In the genomic region with DNA sequence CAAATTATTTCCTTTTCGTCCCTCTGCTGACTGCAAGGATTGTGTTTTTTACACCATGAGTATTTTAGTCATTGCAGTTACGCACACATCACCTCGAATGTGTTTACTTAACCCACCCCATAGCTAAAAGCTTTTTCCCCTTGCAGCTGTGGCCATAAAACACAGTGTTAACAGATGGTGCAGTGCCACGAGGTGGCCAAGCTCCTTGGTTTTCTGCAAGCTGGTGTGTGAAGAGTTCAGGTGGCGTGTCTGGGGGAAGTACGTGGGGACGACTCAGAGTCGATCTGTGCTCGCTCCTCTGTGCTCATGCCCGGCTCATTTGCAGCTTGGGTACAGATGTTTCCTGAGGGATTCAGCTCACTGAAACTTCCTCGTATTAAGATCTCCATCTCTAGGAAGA, we compare ENCODE assay signal across 19 mouse cellular contexts. TPM values are rescaled to one million over a fixed set of nuclear protein-coding genes. Genes with fewer than 3 reads are reported as not detected.
A peak's percentile ranks its signal among the peaks of the same experiment; 100 is the strongest.
DNase-seq lines count a peak whose midpoint lies in the region; ATAC-seq and TF ChIP-seq lines count a peak whose summit lies in the region.
"Had no signal": no experiment of that assay in that cellular context is flagged by ENCODE, and none has a peak within 500 bp of the region (broad histone marks: within the 10 kb centered on the region; RNA-seq: fewer than 3 reads in every experiment).

No protein-coding gene starts in this region.

- TF ChIP-seq CTCF in kidney, adult 2 months (conservative IDR thresholded peaks at IDR 0.05; ENCODE audit: insufficient read depth, insufficient read length, low read depth, low read length): no peak

- H3K4me3 ChIP-seq in kidney, embryonic 14.5 days (ENCODE audit: low read length): no peak overlapping the region
- no peak overlapping the region for H3K4me3 ChIP-seq in kidney, adult 2 months (ENCODE audit: insufficient read depth, low read depth, low read length)
- no peak overlapping the region for H3K4me3 ChIP-seq in intestine, embryonic 14.5 days (ENCODE audit: low read depth, low read length)
- H3K4me3 ChIP-seq in limb, embryonic 14.5 days (replicated peaks; ENCODE audit: low read length): no peak overlapping the region
- H3K4me3 ChIP-seq: forebrain, embryonic 13.5 days; liver, embryonic 13.5 days; lung, embryonic 15.5 days; midbrain, embryonic 15.5 days had no signal

- no peak overlapping the region for H3K9ac ChIP-seq in kidney, embryonic 14.5 days (ENCODE audit: low read depth, low read length)
- H3K9ac ChIP-seq in intestine, embryonic 14.5 days (ENCODE audit: low read length): no peak overlapping the region
- no peak overlapping the region for H3K9ac ChIP-seq in limb, embryonic 14.5 days (ENCODE audit: low read depth, low read length, severe bottlenecking)
- H3K9ac ChIP-seq: forebrain, embryonic 13.5 days; liver, embryonic 13.5 days; lung, embryonic 15.5 days; midbrain, embryonic 15.5 days had no signal

- no peaks in the 10 kb centered on the region for H3K9me3 ChIP-seq in kidney, embryonic 14.5 days (ENCODE audit: control insufficient read depth, low read length)
- H3K9me3 ChIP-seq in intestine, embryonic 14.5 days (ENCODE audit: control insufficient read depth, low read length): no peaks in the 10 kb centered on the region
- no peaks in the 10 kb centered on the region for H3K9me3 ChIP-seq in limb, embryonic 14.5 days (ENCODE audit: control insufficient read depth, low read length)
- H3K9me3 ChIP-seq: forebrain, embryonic 13.5 days; liver, embryonic 13.5 days; lung, embryonic 15.5 days; midbrain, embryonic 15.5 days had no signal

- no peaks in the 10 kb centered on the region for H3K27me3 ChIP-seq in kidney, embryonic 14.5 days (ENCODE audit: control insufficient read depth, insufficient read depth, low read length)
- H3K27me3 ChIP-seq in kidney, adult 2 months (replicated peaks; ENCODE audit: control insufficient read depth, insufficient read depth, low read length): no peaks in the 10 kb centered on the region
- no peaks in the 10 kb centered on the region for H3K27me3 ChIP-seq in intestine, embryonic 14.5 days (replicated peaks; ENCODE audit: control insufficient read depth, insufficient read depth, low read length)
- no peaks in the 10 kb centered on the region for H3K27me3 ChIP-seq in limb, embryonic 14.5 days (ENCODE audit: control insufficient read depth, insufficient read depth, low read length)
- H3K27me3 ChIP-seq: forebrain, embryonic 13.5 days; liver, embryonic 13.5 days; lung, embryonic 15.5 days; midbrain, embryonic 15.5 days had no signal

- H3K36me3 ChIP-seq in kidney, embryonic 14.5 days (ENCODE audit: control insufficient read depth, insufficient read depth, low read length): no peaks in the 10 kb centered on the region
- H3K36me3 ChIP-seq in kidney, adult 2 months (ENCODE audit: control insufficient read depth, insufficient read depth, low read length): no peaks in the 10 kb centered on the region
- no peaks in the 10 kb centered on the region for H3K36me3 ChIP-seq in intestine, embryonic 14.5 days (ENCODE audit: control insufficient read depth, insufficient read depth, low read length)
- no peaks in the 10 kb centered on the region for H3K36me3 ChIP-seq in limb, embryonic 14.5 days (ENCODE audit: control insufficient read depth, insufficient read depth, low read length)
- H3K36me3 ChIP-seq: liver, embryonic 13.5 days; lung, embryonic 15.5 days; midbrain, embryonic 15.5 days had no signal

- ATAC-seq in kidney, embryonic 14.5 days (ENCODE audit: low FRiP score, low TSS enrichment): no peak
- ATAC-seq in intestine, embryonic 14.5 days (replicated peaks; ENCODE audit: low FRiP score, low TSS enrichment, low read depth): no peak
- peak; percentile 63; the same call in 1 of the 2 replicates for ATAC-seq in limb, embryonic 14.5 days (ENCODE audit: low FRiP score, low read depth)
- ATAC-seq: forebrain, embryonic 13.5 days; hindbrain, embryonic 16.5 days; midbrain, embryonic 15.5 days had no signal

- 9% methylated on average over 11 of the region's 11 CpGs for WGBS in kidney, embryonic 14.5 days
- 13% methylated on average over 11 of the region's 11 CpGs for WGBS in kidney, adult 2 months
- 16% methylated on average over 11 of the region's 11 CpGs for WGBS in intestine, embryonic 14.5 days
- 10% methylated on average over 11 of the region's 11 CpGs for WGBS in limb, embryonic 14.5 days

- no peak overlapping the region for H3K27ac ChIP-seq in kidney, embryonic 14.5 days (ENCODE audit: low read depth, low read length)
- no peak overlapping the region for H3K27ac ChIP-seq in kidney, adult 2 months (ENCODE audit: insufficient read depth, low read depth, low read length)
- no peak overlapping the region for H3K27ac ChIP-seq in intestine, embryonic 14.5 days (ENCODE audit: low read depth)
- no peak overlapping the region for H3K27ac ChIP-seq in limb, embryonic 14.5 days (replicated peaks; ENCODE audit: low read depth, low read length)
- H3K27ac ChIP-seq: forebrain, embryonic 13.5 days; liver, embryonic 13.5 days; lung, embryonic 15.5 days; midbrain, embryonic 15.5 days had no signal

- no peak for TF ChIP-seq POLR2A in kidney, adult 2 months (IDR thresholded peaks at IDR 0.05; ENCODE audit: low read depth, low read length)
- TF ChIP-seq POLR2A in limb, embryonic 14.5 days (IDR thresholded peaks at IDR 0.05; ENCODE audit: borderline replicate concordance, extremely low read depth, insufficient read depth, insufficient read length): no peak

- H3K4me1 ChIP-seq in kidney, embryonic 14.5 days (ENCODE audit: control insufficient read depth, insufficient read depth, low read length): peaks cover 7% of the 10 kb centered on the region; the same call in 1 of the 2 replicates
- no peaks in the 10 kb centered on the region for H3K4me1 ChIP-seq in kidney, adult 2 months (ENCODE audit: control insufficient read depth, insufficient read depth, low read length)
- H3K4me1 ChIP-seq in intestine, embryonic 14.5 days (replicated peaks; ENCODE audit: control insufficient read depth, insufficient read depth, low read length): no peaks in the 10 kb centered on the region; the same call in none of the 2 replicates
- H3K4me1 ChIP-seq in limb, embryonic 14.5 days (ENCODE audit: control insufficient read depth, insufficient read depth, low read length): peaks cover 11% of the 10 kb centered on the region; the same call in 1 of the 2 replicates
- H3K4me1 ChIP-seq: forebrain, embryonic 13.5 days; lung, embryonic 15.5 days; midbrain, embryonic 15.5 days had no signal

- DNase-seq in kidney, adult 2 months: no peak
- DNase-seq in intestine, embryonic 14.5 days (ENCODE audit: low spot score): no peak
- peak; percentile 39 for DNase-seq in limb, embryonic 14.5 days (ENCODE audit: low spot score)
- no peak for DNase-seq in adrenal gland, postnatal 4 days (ENCODE audit: low spot score in 2 of 2)
- no peak for DNase-seq in thymus, postnatal 10 days (ENCODE audit: low spot score in 2 of 2)
- no peak for DNase-seq in lung, postnatal 36 days
- DNase-seq: adrenal gland, postnatal 14 days; cerebellum, adult 2 months; liver, embryonic 13.5 days; thymus, postnatal 36 days had no signal

- peak overlapping the region; percentile 19 for H3K4me2 ChIP-seq in kidney, embryonic 14.5 days (replicated peaks; ENCODE audit: low read depth, low read length)
- H3K4me2 ChIP-seq in intestine, embryonic 14.5 days (ENCODE audit: low read length): peak overlapping the region; percentile 21; the same call in 1 of the 2 replicates
- H3K4me2 ChIP-seq in limb, embryonic 14.5 days (replicated peaks; ENCODE audit: low read depth, low read length, severe bottlenecking): peak overlapping the region; percentile 23; the same call in 1 of the 2 replicates
- H3K4me2 ChIP-seq: forebrain, embryonic 13.5 days; heart, embryonic 11.5 days; liver, embryonic 13.5 days; lung, embryonic 15.5 days; midbrain, embryonic 15.5 days had no signal

RNA-seq across cellular contexts. Expression of a gene that starts 11.0 kb away (rescaled TPM):
- 1.5 and 2.1 TPM in 2 replicates for polyA plus RNA-seq in kidney, embryonic 14.5 days (2014; fragmentation: Nextera tagmentation; extraction: Ambion mirVana)
- polyA plus RNA-seq in kidney, adult 2 months (2012; rRNA removed): 6.6 and 7.4 TPM in 2 replicates
- polyA plus RNA-seq in intestine, embryonic 14.5 days (2014; fragmentation: Nextera tagmentation; extraction: Ambion mirVana): 4.2 and 4.4 TPM in 2 replicates
- 5.2 and 6.4 TPM in 2 replicates for polyA plus RNA-seq in limb, embryonic 14.5 days (2012; rRNA removed)
- 6.6 and 7.8 TPM in 2 replicates for polyA plus RNA-seq in limb, embryonic 14.5 days (2014; fragmentation: Nextera tagmentation; extraction: Ambion mirVana)
- total RNA-seq in adrenal gland, postnatal 4 days (2021): 1 to 10 TPM; 1.8 to 2.7 TPM

RNA-seq across cellular contexts. Expression of a gene that starts 17.2 kb away (rescaled TPM):
- polyA plus RNA-seq in kidney, embryonic 14.5 days (2014; fragmentation: Nextera tagmentation; extraction: Ambion mirVana): 0.34 TPM in 1 of 2 replicates, not detected in the other
- polyA plus RNA-seq in kidney, adult 2 months (2012; rRNA removed): 3.0 and 4.2 TPM in 2 replicates
- 14.1 and 16.2 TPM in 2 replicates for polyA plus RNA-seq in intestine, embryonic 14.5 days (2014; fragmentation: Nextera tagmentation; extraction: Ambion mirVana)
- 0.18 and 0.21 TPM in 2 replicates for polyA plus RNA-seq in limb, embryonic 14.5 days (2012; rRNA removed)
- 0.65 TPM in 1 of 2 replicates, not detected in the other for polyA plus RNA-seq in limb, embryonic 14.5 days (2014; fragmentation: Nextera tagmentation; extraction: Ambion mirVana)
- 10 to 100 TPM in 1 of 2 experiments, under 1 TPM in 1; 0.84 to 18.8 TPM for total RNA-seq in adrenal gland, postnatal 4 days (2021)
- total RNA-seq: heart, postnatal 25 days; layer of hippocampus, postnatal 10 days had no signal
- polyA plus RNA-seq: midbrain, embryonic 15.5 days; spleen, adult 2 months had no signal
